Mouse (Mus musculus): ENCODE measurements around the gene Serp2.

DNA sequence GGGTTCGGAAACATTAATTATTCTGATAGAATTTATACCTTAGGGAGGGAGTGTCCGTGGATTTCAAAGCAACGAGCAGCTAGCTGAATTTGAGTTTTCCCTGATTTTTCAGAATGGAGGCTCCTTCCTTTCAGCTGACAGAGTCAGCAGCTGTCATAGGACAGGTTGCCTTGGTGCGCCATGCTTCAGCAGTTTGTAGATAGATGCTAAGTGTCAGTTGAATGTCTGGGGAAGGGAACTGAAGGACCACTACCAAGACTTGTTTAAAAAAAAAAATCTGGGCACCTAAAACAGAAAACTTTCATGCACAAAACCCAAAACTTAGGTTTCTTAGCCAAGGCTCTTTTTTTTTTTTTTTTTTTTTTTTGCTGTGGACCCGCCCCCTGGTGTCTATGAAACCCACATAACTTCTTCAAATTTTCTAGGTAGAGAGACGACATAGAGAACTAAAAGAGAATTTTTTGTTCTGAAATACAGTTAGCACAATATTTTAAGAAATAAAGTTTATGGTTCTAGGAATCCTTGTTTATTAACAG lies 42.6 kb downstream of the Serp2 start:
- TF ChIP-seq CTCF (IDR thresholded peaks at IDR 0.05; ENCODE audit: low read depth, low read length) = no peak
- TF ChIP-seq POLR2A (IDR thresholded peaks at IDR 0.05; ENCODE audit: borderline replicate concordance, low read depth, low read length) = no peak
